Mouse (Mus musculus): Measurements from ENCODE around the gene Sac3d1.

The Sac3d1 gene

GRCm38 (mm10) chr19:6070571-6071250, 47.7 kb downstream of the Sac3d1 start:
- in situ Hi-C loops (cut with MboI, MseI), result no loop called here

GRCm38 (mm10) chr19:6069851-6070250, 48.6 kb downstream of the Sac3d1 start:
- in situ Hi-C loops (cut with MboI, MseI), result no loop called here

- in situ Hi-C loops (cut with MboI, MseI), result no loop called here
These were observed 49.5 kb downstream of the Sac3d1 start for GRCm38 (mm10) chr19:6068951-6069350.

- in situ Hi-C loops (cut with MboI, MseI), result no loop called here
These were observed 50.6 kb downstream of the Sac3d1 start, which contains the start of gene Tm7sf2 for GRCm38 (mm10) chr19:6067724-6068415. Gene Tm7sf2 (minus strand): TSS chr19:6068373.

GRCm38 (mm10) chr19:6067011-6067723, 51.3 kb downstream of the Sac3d1 start:
- in situ Hi-C loops (cut with MboI, MseI), result no loop called here

- in situ Hi-C loops (cut with MboI, MseI), result no loop called here
These were observed 51.9 kb downstream of the Sac3d1 start for GRCm38 (mm10) chr19:6066571-6066970.

Measured in T-helper 2 cell (primary cell).